Mouse (Mus musculus): ENCODE results near the gene Apba3.

DNA sequence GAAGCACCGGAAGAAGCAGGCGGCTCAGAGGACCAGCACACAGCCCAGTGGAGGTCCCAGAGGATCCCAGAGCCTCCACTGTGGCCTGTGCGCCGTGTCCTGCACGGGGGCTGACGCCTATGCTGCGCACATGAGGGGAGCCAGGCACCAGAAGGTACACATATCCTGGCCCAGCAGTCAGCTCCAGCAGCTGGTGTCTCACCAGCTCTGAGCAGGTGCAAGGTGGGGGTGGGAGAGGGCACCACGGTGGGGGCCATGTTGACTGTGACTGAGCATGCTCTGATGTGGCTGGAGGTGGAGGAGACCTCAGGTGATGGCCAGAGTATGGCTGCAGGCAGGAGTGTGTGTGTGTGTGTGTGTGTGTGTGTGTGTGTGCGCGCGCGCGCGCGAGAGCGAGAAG lies 24.7 kb upstream of the Apba3 start:
- TF ChIP-seq POLR2A (IDR thresholded peaks at IDR 0.05; ENCODE audit: borderline replicate concordance, control insufficient read depth, low read depth, low read length) (no peak), CTCF (IDR thresholded peaks at IDR 0.05; ENCODE audit: control insufficient read depth, insufficient read depth, low read length) (no peak)
